Mouse (Mus musculus) kidney, embryonic 16.5 days (tissue): ENCODE data around the gene Abhd17c. TPM values are rescaled to one million over a fixed set of nuclear protein-coding genes. Genes with fewer than 3 reads are reported as not detected.

ENCODE experiments used
- ATAC-seq: fragments of 200-750 bp; cut with Nextera tagmentation; 2 replicates; pipeline ENCODE4 v1.8.0; 2017; ENCODE audit warnings: moderate TSS enrichment; ENCODE audit not compliant: low FRiP score, low TSS enrichment
- H3K27ac ChIP-seq: fragments of 300-500 bp; sonication (generic); 2 replicates; pipeline ENCODE4 v1.5.1; 2014; ENCODE audit warnings: low read length
- H3K27me3 ChIP-seq: fragments of 300-500 bp; sonication (generic); 2 replicates; pipeline ENCODE4 v1.6.1; 2014; ENCODE audit warnings: low read length, control low read depth, mixed read lengths; ENCODE audit not compliant: insufficient read depth
- H3K36me3 ChIP-seq: fragments of 300-500 bp; sonication (generic); 2 replicates; pipeline ENCODE4 v1.6.1; 2014; ENCODE audit warnings: low read length, control low read depth, mixed read lengths; ENCODE audit not compliant: insufficient read depth
- H3K4me1 ChIP-seq: fragments of 300-500 bp; sonication (generic); 2 replicates; pipeline ENCODE4 v1.6.1; 2014; ENCODE audit warnings: low read length, control low read depth, mixed read lengths; ENCODE audit not compliant: insufficient read depth
- H3K4me2 ChIP-seq: fragments of 300-500 bp; sonication (generic); replicated peaks from 2 replicates; pipeline ENCODE4 v1.6.1; 2014; ENCODE audit warnings: low read depth, low read length
- H3K4me3 ChIP-seq: fragments of 300-500 bp; sonication (generic); 2 replicates; pipeline ENCODE4 v1.5.1; 2014; ENCODE audit warnings: mild to moderate bottlenecking, low read length
- H3K9ac ChIP-seq: fragments of 300-500 bp; sonication (generic); replicated peaks from 2 replicates; pipeline ENCODE4 v1.6.1; 2014; ENCODE audit warnings: low read length
- H3K9me3 ChIP-seq: fragments of 300-500 bp; sonication (generic); 2 replicates; pipeline ENCODE4 v1.6.1; 2016; ENCODE audit warnings: low read length, control low read depth
- WGBS: fragments of 180-500 bp; shearing (Covaris S2); extraction: QIAGEN DNeasy Blood & Tissue Kit; methylation state at CpG from one replicate; pipeline ENCODE4 v1.1.7; 2014; 5-methylcytosine and 5-hydroxymethylcytosine counted together
- polyA plus RNA-seq: library from polyadenylated mRNA; unstranded; fragments of >200 nt; fragmentation: Nextera tagmentation; extraction: Ambion mirVana; gene quantifications from 2 replicates; pipeline ENCODE4 v1.2.1, GENCODE M21; 2015

Gene Abhd17c
- polyA plus RNA-seq, 1 experiment from 2014 or later: 13.7 TPM

- Histone ChIP-seq H3K4me1 (peaks cover 20% of the 10 kb centered on the region), H3K27ac (no peak overlapping the region), H3K4me2 (no peak overlapping the region), H3K9ac (no peak overlapping the region), H3K27me3 (no peaks in the 10 kb centered on the region), H3K9me3 (no peaks in the 10 kb centered on the region), H3K4me3 (no peak overlapping the region), H3K36me3 (peaks cover 26% of the 10 kb centered on the region)
- 80% methylated on average over 8 of the region's 8 CpGs for WGBS
- no peak for ATAC-seq
Measured at GRCm38 (mm10) chr7:84113035-84113390, 38.7 kb downstream of the Abhd17c start.

GRCm38 (mm10) chr7:84112351-84113034 is 39.2 kb downstream of the Abhd17c start:
- peaks cover 26% of the 10 kb centered on the region for H3K36me3 ChIP-seq
- no peak overlapping the region for H3K27ac ChIP-seq
- H3K9ac ChIP-seq: no peak overlapping the region
- 77% methylated on average over 6 of the region's 6 CpGs for WGBS
- peaks cover 15% of the 10 kb centered on the region for H3K4me1 ChIP-seq
- ATAC-seq: no peak
- H3K4me3 ChIP-seq: no peak overlapping the region
- no peaks in the 10 kb centered on the region for H3K9me3 ChIP-seq
- H3K27me3 ChIP-seq: no peaks in the 10 kb centered on the region
- no peak overlapping the region for H3K4me2 ChIP-seq

GRCm38 (mm10) chr7:84111716-84112350 is 39.9 kb downstream of the Abhd17c start:
- Histone ChIP-seq H3K36me3 (peaks cover 26% of the 10 kb centered on the region), H3K4me2 (no peak overlapping the region), H3K27ac (no peak overlapping the region), H3K9ac (no peak overlapping the region), H3K4me3 (no peak overlapping the region), H3K4me1 (peaks cover 8% of the 10 kb centered on the region; the same call in 1 of the 2 replicates), H3K27me3 (no peaks in the 10 kb centered on the region), H3K9me3 (no peaks in the 10 kb centered on the region)
- WGBS: 41% methylated on average over 10 of the region's 10 CpGs
- ATAC-seq: no peak

- Histone ChIP-seq H3K27me3 (no peaks in the 10 kb centered on the region), H3K9ac (no peak overlapping the region), H3K36me3 (peaks cover 17% of the 10 kb centered on the region), H3K4me2 (no peak overlapping the region), H3K9me3 (no peaks in the 10 kb centered on the region), H3K27ac (no peak overlapping the region), H3K4me3 (no peak overlapping the region), H3K4me1 (peaks cover 4% of the 10 kb centered on the region; the same call in 1 of the 2 replicates)
- ATAC-seq: no peak
- 97% methylated on average over 1 of the region's 1 CpGs for WGBS
Measured at GRCm38 (mm10) chr7:84106942-84107341, 44.8 kb downstream of the Abhd17c start.

- Histone ChIP-seq H3K4me2 (no peak overlapping the region), H3K4me1 (no peaks in the 10 kb centered on the region), H3K27me3 (no peaks in the 10 kb centered on the region), H3K9me3 (no peaks in the 10 kb centered on the region), H3K4me3 (no peak overlapping the region), H3K27ac (no peak overlapping the region), H3K9ac (no peak overlapping the region), H3K36me3 (no peaks in the 10 kb centered on the region)
- 93% methylated on average over 1 of the region's 1 CpGs for WGBS
- no peak for ATAC-seq
Measured at GRCm38 (mm10) chr7:84102589-84102988, 49.1 kb downstream of the Abhd17c start.

- Histone ChIP-seq H3K27me3 (no peaks in the 10 kb centered on the region), H3K4me3 (no peak overlapping the region), H3K4me2 (no peak overlapping the region), H3K9me3 (no peaks in the 10 kb centered on the region), H3K36me3 (no peaks in the 10 kb centered on the region), H3K4me1 (no peaks in the 10 kb centered on the region), H3K9ac (no peak overlapping the region), H3K27ac (no peak overlapping the region)
- 80% methylated on average over 3 of the region's 3 CpGs for WGBS
- no peak for ATAC-seq
Measured at GRCm38 (mm10) chr7:84100672-84101071, 51.0 kb downstream of the Abhd17c start.

GRCm38 (mm10) chr7:84098098-84098497 is 53.6 kb downstream of the Abhd17c start:
- H3K4me2 ChIP-seq: no peak overlapping the region
- H3K4me1 ChIP-seq: no peaks in the 10 kb centered on the region
- H3K4me3 ChIP-seq: no peak overlapping the region
- H3K27me3 ChIP-seq: no peaks in the 10 kb centered on the region
- H3K36me3 ChIP-seq: no peaks in the 10 kb centered on the region
- no peaks in the 10 kb centered on the region for H3K9me3 ChIP-seq
- WGBS: 100% methylated on average over 1 of the region's 1 CpGs
- no peak overlapping the region for H3K27ac ChIP-seq
- no peak for ATAC-seq
- no peak overlapping the region for H3K9ac ChIP-seq

- no peaks in the 10 kb centered on the region for H3K27me3 ChIP-seq
- H3K9ac ChIP-seq: no peak overlapping the region
- H3K27ac ChIP-seq: no peak overlapping the region
- H3K4me1 ChIP-seq: no peaks in the 10 kb centered on the region
- no peak for ATAC-seq
- WGBS: 66% methylated on average over 6 of the region's 6 CpGs
- no peaks in the 10 kb centered on the region for H3K9me3 ChIP-seq
- H3K4me3 ChIP-seq: no peak overlapping the region
- H3K4me2 ChIP-seq: no peak overlapping the region
- H3K36me3 ChIP-seq: no peaks in the 10 kb centered on the region
Measured at GRCm38 (mm10) chr7:84096501-84096900, 55.2 kb downstream of the Abhd17c start.

GRCm38 (mm10) chr7:84090793-84091192 is 60.9 kb downstream of the Abhd17c start:
- Histone ChIP-seq H3K27me3 (peaks cover 20% of the 10 kb centered on the region), H3K4me1 (peaks cover 5% of the 10 kb centered on the region), H3K9ac (no peak overlapping the region), H3K9me3 (no peaks in the 10 kb centered on the region), H3K36me3 (no peaks in the 10 kb centered on the region), H3K4me3 (no peak overlapping the region), H3K4me2 (no peak overlapping the region), H3K27ac (no peak overlapping the region)
- WGBS: 81% methylated on average over 4 of the region's 4 CpGs
- no peak for ATAC-seq

GRCm38 (mm10) chr7:84089777-84090176 is 61.9 kb downstream of the Abhd17c start:
- no peak for ATAC-seq
- Histone ChIP-seq H3K9me3 (no peaks in the 10 kb centered on the region), H3K4me2 (no peak overlapping the region), H3K9ac (no peak overlapping the region), H3K27ac (no peak overlapping the region), H3K4me1 (peaks cover 15% of the 10 kb centered on the region), H3K36me3 (no peaks in the 10 kb centered on the region), H3K27me3 (peaks cover 30% of the 10 kb centered on the region), H3K4me3 (no peak overlapping the region)
- WGBS: 4% methylated on average over 1 of the region's 1 CpGs
